Mouse (Mus musculus) myocyte (in vitro differentiated cells): ENCODE data around the gene Eml6. TPM values are rescaled to one million over a fixed set of nuclear protein-coding genes. Genes with fewer than 3 reads are reported as not detected.

Source experiments
- H3K27me3 ChIP-seq: one replicate; pipeline ENCODE4 v1.6.1; 2011; ENCODE audit not compliant: control insufficient read depth, insufficient read depth, insufficient read length
- H3K36me3 ChIP-seq: one replicate; pipeline ENCODE4 v1.6.1; 2011; ENCODE audit not compliant: control insufficient read depth, insufficient read depth
- H3K4me2 ChIP-seq: one replicate; pipeline ENCODE4 v1.6.1; 2011; ENCODE audit warnings: low read depth, control low read depth
- H3K4me3 ChIP-seq: one replicate; pipeline ENCODE4 v1.5.1; 2011; ENCODE audit warnings: mild to moderate bottlenecking, control low read depth, moderate library complexity
- H3K79me2 ChIP-seq: one replicate; pipeline ENCODE4 v1.6.1; 2011; ENCODE audit not compliant: control insufficient read depth, insufficient read depth
- H3ac ChIP-seq: one replicate; pipeline ENCODE4 v1.6.1; 2011; ENCODE audit not compliant: control insufficient read depth, insufficient read length
- CEBPB ChIP-seq: IDR thresholded peaks from 2 replicates; pipeline ENCODE4 v1.6.1; 2011; ENCODE audit warnings: mild to moderate bottlenecking, moderate library complexity; ENCODE audit not compliant: poor library complexity, insufficient read depth, severe bottlenecking
- E2F4 ChIP-seq: IDR thresholded peaks from one replicate; pipeline ENCODE4 v1.6.1; 2011; ENCODE audit warnings: mild to moderate bottlenecking, control low read depth, moderate library complexity; ENCODE audit not compliant: insufficient read depth
- MAX ChIP-seq: IDR thresholded peaks from one replicate; pipeline ENCODE4 v1.6.1; 2011; ENCODE audit warnings: low read depth, mild to moderate bottlenecking, control low read depth
- MYOD1 ChIP-seq, 3 experiments: IDR thresholded peaks; one replicate each; pipeline ENCODE4 v1.6.1; 2011; ENCODE audit warnings: control low read depth in 2 of 3, low read depth in 2 of 3, mild to moderate bottlenecking in 2 of 3, moderate library complexity in 1 of 3; ENCODE audit not compliant: insufficient read length in 2 of 3, control insufficient read depth in 1 of 3
- MYOG ChIP-seq, 3 experiments: IDR thresholded peaks; one replicate each; pipeline ENCODE4 v1.6.1; 2011; ENCODE audit warnings: control low read depth in 2 of 3, low read depth in 2 of 3, mild to moderate bottlenecking in 2 of 3; ENCODE audit not compliant: insufficient read length in 2 of 3, control insufficient read depth in 1 of 3, insufficient read depth in 1 of 3
- POLR2A ChIP-seq: IDR thresholded peaks from one replicate; pipeline ENCODE4 v1.6.1; 2011; ENCODE audit warnings: low read depth, mild to moderate bottlenecking, control low read depth, moderate library complexity; ENCODE audit not compliant: insufficient read length
- POLR2AphosphoS2 ChIP-seq: IDR thresholded peaks from one replicate; pipeline ENCODE4 v1.6.1; 2011; ENCODE audit warnings: low read depth, control low read depth; ENCODE audit not compliant: insufficient read length
- REST ChIP-seq: IDR thresholded peaks from one replicate; pipeline ENCODE4 v1.6.1; 2011; ENCODE audit warnings: mild to moderate bottlenecking, control low read depth, moderate library complexity; ENCODE audit not compliant: insufficient read depth, insufficient read length
- SRF ChIP-seq: IDR thresholded peaks from one replicate; pipeline ENCODE4 v1.6.1; 2011; ENCODE audit warnings: low read depth; ENCODE audit not compliant: control insufficient read depth, insufficient read length
- TCF12 ChIP-seq: IDR thresholded peaks from one replicate; pipeline ENCODE4 v1.6.1; 2011; ENCODE audit warnings: mild to moderate bottlenecking, control low read depth; ENCODE audit not compliant: poor library complexity, insufficient read depth, severe bottlenecking
- TCF3 ChIP-seq: IDR thresholded peaks from one replicate; pipeline ENCODE4 v1.6.1; 2011; ENCODE audit warnings: low read depth, control low read depth; ENCODE audit not compliant: insufficient read length
- USF1 ChIP-seq: IDR thresholded peaks from one replicate; pipeline ENCODE4 v1.6.1; 2011; ENCODE audit warnings: low read depth, mild to moderate bottlenecking, control low read depth, moderate library complexity
- polyA plus RNA-seq: library from polyadenylated mRNA; unstranded; fragments of >200 nt; fragmentation: generic; extraction: Trizol; gene quantifications from one replicate; pipeline ENCODE4 v1.2.1, GENCODE M21; 2012; ENCODE audit warnings: missing spikeins

Eml6 gene
- polyA plus RNA-seq, 1 experiment: 0.41 TPM

- Histone ChIP-seq H3K36me3 (no peaks in the 10 kb centered on the region), H3ac (no peak overlapping the region), H3K4me3 (no peak overlapping the region), H3K27me3 (peaks cover 5% of the 10 kb centered on the region), H3K79me2 (no peaks in the 10 kb centered on the region), H3K4me2 (no peak overlapping the region)
- TF ChIP-seq SRF (no peak), USF1 (no peak), POLR2AphosphoS2 (no peak), MYOG (IDR thresholded peaks at IDR 0.05; ENCODE audit: control insufficient read depth in 1 of 3, insufficient read depth in 1 of 3, insufficient read length in 2 of 3, low read depth in 2 of 3) (no peak), TCF12 (no peak), TCF3 (no peak), REST (no peak), MYOD1 (IDR thresholded peaks at IDR 0.05; ENCODE audit: control insufficient read depth in 1 of 3, insufficient read length in 2 of 3, low read depth in 2 of 3) (no peak), CEBPB (no peak), POLR2A (no peak), E2F4 (no peak), MAX (no peak)
Measured at GRCm38 (mm10) chr11:29923851-29924250, 102.0 kb downstream of the Eml6 start.

GRCm38 (mm10) chr11:29913180-29913579 is 112.7 kb downstream of the Eml6 start:
- H3ac ChIP-seq: no peak overlapping the region

GRCm38 (mm10) chr11:29909330-29909729 is 116.5 kb downstream of the Eml6 start:
- H3ac ChIP-seq: no peak overlapping the region

More at GRCm38 (mm10) chr11:29913180-29913579, 112.7 kb downstream of the Eml6 start:
- TF ChIP-seq POLR2AphosphoS2 (no peak), SRF (no peak), MYOD1 (IDR thresholded peaks at IDR 0.05; ENCODE audit: control insufficient read depth in 1 of 3, insufficient read length in 2 of 3, low read depth in 2 of 3) (no peak), USF1 (no peak)
- no peak overlapping the region for H3K4me3 ChIP-seq
- no peaks in the 10 kb centered on the region for H3K27me3 ChIP-seq
- H3K4me2 ChIP-seq: no peak overlapping the region
- no peaks in the 10 kb centered on the region for H3K79me2 ChIP-seq
- no peaks in the 10 kb centered on the region for H3K36me3 ChIP-seq

GRCm38 (mm10) chr11:29885160-29885559 is 140.7 kb downstream of the Eml6 start:
- H3K36me3 ChIP-seq: no peaks in the 10 kb centered on the region
- TF ChIP-seq POLR2AphosphoS2: no peak
- no peak for TF ChIP-seq TCF12
- TF ChIP-seq MAX: no peak
- TF ChIP-seq E2F4: no peak
- no peak for TF ChIP-seq POLR2A
- TF ChIP-seq USF1: no peak
- no peak for TF ChIP-seq CEBPB
- no peak for TF ChIP-seq TCF3
- TF ChIP-seq MYOD1 (IDR thresholded peaks at IDR 0.05; ENCODE audit: control insufficient read depth in 1 of 3, insufficient read length in 2 of 3, low read depth in 2 of 3): no peak
- TF ChIP-seq REST: no peak
- TF ChIP-seq MYOG (IDR thresholded peaks at IDR 0.05; ENCODE audit: control insufficient read depth in 1 of 3, insufficient read depth in 1 of 3, insufficient read length in 2 of 3, low read depth in 2 of 3): no peak
- no peak for TF ChIP-seq SRF
- no peaks in the 10 kb centered on the region for H3K27me3 ChIP-seq
- no peaks in the 10 kb centered on the region for H3K79me2 ChIP-seq
- no peak overlapping the region for H3ac ChIP-seq
- peak overlapping the region; percentile 58 for H3K4me2 ChIP-seq
- H3K4me3 ChIP-seq: no peak overlapping the region

More at GRCm38 (mm10) chr11:29909330-29909729, 116.5 kb downstream of the Eml6 start:
- no peaks in the 10 kb centered on the region for H3K79me2 ChIP-seq
- H3K4me2 ChIP-seq: no peak overlapping the region
- TF ChIP-seq TCF3: no peak
- TF ChIP-seq MYOG (IDR thresholded peaks at IDR 0.05; ENCODE audit: control insufficient read depth in 1 of 3, insufficient read depth in 1 of 3, insufficient read length in 2 of 3, low read depth in 2 of 3): no peak
- TF ChIP-seq E2F4: no peak
- TF ChIP-seq REST: no peak
- TF ChIP-seq TCF12: no peak
- TF ChIP-seq MAX: no peak
- no peak for TF ChIP-seq POLR2A
- no peak for TF ChIP-seq SRF
- TF ChIP-seq USF1: no peak
- TF ChIP-seq CEBPB: no peak
- TF ChIP-seq MYOD1 (IDR thresholded peaks at IDR 0.05; ENCODE audit: control insufficient read depth in 1 of 3, insufficient read length in 2 of 3, low read depth in 2 of 3): no peak
- TF ChIP-seq POLR2AphosphoS2: no peak
- no peaks in the 10 kb centered on the region for H3K27me3 ChIP-seq
- H3K4me3 ChIP-seq: no peak overlapping the region
- no peaks in the 10 kb centered on the region for H3K36me3 ChIP-seq

- Histone ChIP-seq H3K79me2 (no peaks in the 10 kb centered on the region), H3K27me3 (no peaks in the 10 kb centered on the region), H3K4me3 (no peak overlapping the region), H3ac (no peak overlapping the region), H3K36me3 (no peaks in the 10 kb centered on the region), H3K4me2 (peak overlapping the region; percentile 58)
- TF ChIP-seq CEBPB: no peak
- no peak for TF ChIP-seq MYOD1 (IDR thresholded peaks at IDR 0.05; ENCODE audit: control insufficient read depth in 1 of 3, insufficient read length in 2 of 3, low read depth in 2 of 3)
- no peak for TF ChIP-seq SRF
- TF ChIP-seq TCF12: no peak
- no peak for TF ChIP-seq USF1
- no peak for TF ChIP-seq POLR2A
- TF ChIP-seq TCF3: no peak
- TF ChIP-seq REST: no peak
- TF ChIP-seq MYOG (IDR thresholded peaks at IDR 0.05; ENCODE audit: control insufficient read depth in 1 of 3, insufficient read depth in 1 of 3, insufficient read length in 2 of 3, low read depth in 2 of 3): no peak
- TF ChIP-seq POLR2AphosphoS2: no peak
Measured at GRCm38 (mm10) chr11:29884355-29884754, 141.5 kb downstream of the Eml6 start.
